Mouse (Mus musculus) lung, adult 2 months (tissue): ENCODE measurements around the gene Rai1.

ENCODE experiments used
- CTCF ChIP-seq: fragments of 200-500 bp; IDR thresholded peaks from 2 replicates; pipeline ENCODE4 v1.5.1; 2011; ENCODE audit warnings: mild to moderate bottlenecking, low read length, control low read depth; ENCODE audit not compliant: insufficient read depth
- POLR2A ChIP-seq: fragments of 200-500 bp; IDR thresholded peaks from 2 replicates; pipeline ENCODE4 v1.6.1; 2011; ENCODE audit warnings: low read depth, mild to moderate bottlenecking, control low read depth, low read length, borderline replicate concordance; ENCODE audit errors: extremely low read depth

DNA sequence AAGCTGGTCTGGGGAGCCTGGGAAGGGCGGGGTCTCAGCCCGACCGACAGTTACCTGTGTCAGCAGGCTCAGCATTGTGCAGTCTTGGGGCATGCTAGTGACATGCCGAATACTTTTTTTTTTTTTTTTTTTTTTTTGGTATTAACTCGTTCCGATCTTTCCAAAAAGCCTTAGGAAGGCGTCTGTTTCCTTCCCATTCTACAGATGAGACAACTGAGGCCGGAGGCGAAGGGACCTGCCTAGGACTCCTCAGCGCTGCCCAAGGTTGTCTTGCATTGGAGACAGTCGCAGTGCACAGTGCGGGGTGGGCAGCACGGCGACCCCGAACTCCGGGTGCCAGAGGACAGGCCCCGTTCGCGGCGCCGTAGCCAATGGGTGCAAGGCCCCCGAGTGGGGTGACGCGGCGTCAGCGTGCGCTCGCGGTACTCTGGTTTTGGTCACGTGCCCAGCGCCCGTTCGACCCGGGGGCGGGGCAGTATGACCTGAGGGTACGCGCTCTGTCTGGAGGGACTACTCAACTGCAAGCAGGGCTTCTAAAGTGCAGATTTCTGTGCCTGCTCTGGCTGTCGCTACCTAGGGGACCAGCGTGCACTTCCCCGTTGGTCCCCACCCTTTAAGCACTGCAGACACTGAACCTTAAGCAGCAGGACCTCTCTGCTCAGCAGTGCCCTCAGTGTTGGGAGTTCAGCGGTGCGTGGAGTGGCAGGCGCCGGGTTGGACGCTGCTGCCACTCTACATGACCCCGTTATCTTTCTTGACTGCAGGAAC is 117.8 kb downstream of the Rai1 start, which contains the start of gene Srebf1:
- TF ChIP-seq CTCF (peak; percentile 44; the same call in 1 of the 2 replicates), POLR2A (no peak; the same call in 1 of the 2 replicates)
